Mouse (Mus musculus) liver, adult 2 months (tissue): ENCODE results near the gene Tcn2. TPM values are rescaled to one million over a fixed set of nuclear protein-coding genes. Genes with fewer than 3 reads are reported as not detected.

Source experiments
- DNase-seq: peaks from one replicate; pipeline ENCODE4 v3.0.0-alpha.2; 2011; ENCODE audit warnings: low read depth, low spot score; ENCODE audit errors: extremely low read depth
- H3K27ac ChIP-seq: fragments of 200-500 bp; replicated peaks from 2 replicates; pipeline ENCODE4 v1.5.1; 2012; ENCODE audit warnings: low read depth, mild to moderate bottlenecking, control low read depth, inconsistent platforms, low read length; ENCODE audit not compliant: insufficient read depth
- H3K27me3 ChIP-seq: fragments of 200-500 bp; 2 replicates; pipeline ENCODE4 v1.6.1; 2012; ENCODE audit warnings: mild to moderate bottlenecking, moderate library complexity, low read length, inconsistent platforms; ENCODE audit not compliant: control insufficient read depth, insufficient read depth
- H3K36me3 ChIP-seq: fragments of 200-500 bp; 2 replicates; pipeline ENCODE4 v1.6.1; 2012; ENCODE audit warnings: low read length, inconsistent platforms; ENCODE audit not compliant: control insufficient read depth, insufficient read depth
- H3K4me1 ChIP-seq: fragments of 200-500 bp; 2 replicates; pipeline ENCODE4 v1.6.1; 2011; ENCODE audit warnings: low read length; ENCODE audit not compliant: control insufficient read depth, insufficient read depth
- H3K4me3 ChIP-seq: fragments of 200-500 bp; 2 replicates; pipeline ENCODE4 v1.5.1; 2011; ENCODE audit warnings: low read depth, mild to moderate bottlenecking, control low read depth, low read length, moderate library complexity; ENCODE audit not compliant: insufficient read depth
- H3K79me2 ChIP-seq: fragments of 200-500 bp; 2 replicates; pipeline ENCODE4 v1.6.1; 2012; ENCODE audit warnings: inconsistent platforms, mild to moderate bottlenecking, low read length, moderate library complexity; ENCODE audit not compliant: control insufficient read depth, insufficient read depth
- H3K9ac ChIP-seq: fragments of 200-500 bp; 2 replicates; pipeline ENCODE4 v1.6.1; 2012; ENCODE audit warnings: low read depth, mild to moderate bottlenecking, control low read depth, inconsistent platforms, low read length
- CTCF ChIP-seq: fragments of 200-500 bp; IDR thresholded peaks from 2 replicates; pipeline ENCODE4 v1.5.1; 2011; ENCODE audit warnings: low read depth, low read length, control low read depth
- POLR2A ChIP-seq: fragments of 200-500 bp; IDR thresholded peaks from 2 replicates; pipeline ENCODE4 v1.6.1; 2011; ENCODE audit warnings: low read length, control low read depth; ENCODE audit not compliant: insufficient read depth; ENCODE audit errors: extremely low read depth
- WGBS: fragments of 180-500 bp; shearing (Covaris S2); methylation state at CpG from one replicate; pipeline ENCODE4 v1.1.7; 2018; 5-methylcytosine and 5-hydroxymethylcytosine counted together
- polyA plus RNA-seq: library from polyadenylated mRNA; depleted of rRNA; stranded (reverse); fragments of >200 nt; gene quantifications from 2 replicates; pipeline ENCODE4 v1.2.3, GENCODE M21; 2012
- total RNA-seq: library from RNA; depleted of rRNA; stranded (reverse); fragments of >200 nt; gene quantifications from 2 replicates; pipeline ENCODE4 v1.2.3, GENCODE M21; 2014

Gene Tcn2
- total and polyA plus RNA-seq, 2 experiments = 101 to 211 TPM

DNA sequence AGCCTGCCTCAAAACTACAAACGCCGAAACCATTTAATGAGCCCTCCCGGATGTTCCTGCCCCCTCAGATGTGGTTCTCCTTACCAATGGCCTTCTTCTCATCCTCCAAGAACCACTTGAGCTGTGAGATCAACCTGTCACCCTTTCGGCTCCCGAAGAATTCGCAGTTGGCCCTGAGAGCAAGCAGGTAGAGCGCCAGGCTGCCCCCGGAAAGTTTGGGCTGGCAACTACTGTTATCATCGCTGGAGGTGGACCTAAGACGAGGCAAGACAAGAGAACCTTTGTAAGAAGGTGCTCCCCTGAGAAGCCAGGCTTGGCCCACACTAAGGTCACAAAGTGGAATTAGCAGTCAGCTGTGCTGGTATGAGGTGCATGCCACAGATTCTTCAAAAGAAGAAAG, 6.0 kb downstream of the Tcn2 start:
- DNase-seq = no peak
- no peak overlapping the region for H3K9ac ChIP-seq
- H3K36me3 ChIP-seq = peaks cover 21% of the 10 kb centered on the region
- no peaks in the 10 kb centered on the region for H3K27me3 ChIP-seq
- 95% methylated on average over 10 of the region's 10 CpGs for WGBS
- no peaks in the 10 kb centered on the region for H3K79me2 ChIP-seq
- no peak overlapping the region for H3K27ac ChIP-seq
- TF ChIP-seq POLR2A = no peak
- no peak for TF ChIP-seq CTCF
- no peaks in the 10 kb centered on the region; the same call in 1 of the 2 replicates for H3K4me1 ChIP-seq
- H3K4me3 ChIP-seq = no peak overlapping the region

DNA sequence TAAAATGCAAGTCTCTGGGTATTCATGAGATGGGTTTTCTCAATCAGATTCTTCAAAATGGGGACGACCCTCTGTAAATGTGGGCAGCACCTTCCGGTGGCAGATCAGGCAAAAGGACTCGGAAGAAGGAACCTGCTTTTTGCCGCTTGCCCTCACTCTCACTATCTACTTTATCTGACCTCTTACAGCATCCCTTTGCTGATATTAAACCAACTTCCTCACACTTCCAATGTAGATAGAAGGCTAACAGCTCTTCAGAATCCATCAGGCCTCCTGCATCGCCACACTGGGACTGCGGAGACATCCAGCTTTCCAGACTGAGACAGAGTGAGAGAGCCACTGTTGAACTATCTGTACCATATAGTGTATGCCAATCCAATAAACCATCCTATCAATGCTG, 9.2 kb downstream of the Tcn2 start:
- H3K4me3 ChIP-seq = no peak overlapping the region
- no peak overlapping the region for H3K27ac ChIP-seq
- H3K27me3 ChIP-seq = no peaks in the 10 kb centered on the region
- H3K4me1 ChIP-seq = no peaks in the 10 kb centered on the region
- WGBS = 97% methylated on average over 6 of the region's 6 CpGs
- H3K79me2 ChIP-seq = no peaks in the 10 kb centered on the region
- no peak for DNase-seq
- H3K36me3 ChIP-seq = peaks cover 24% of the 10 kb centered on the region
- TF ChIP-seq CTCF (no peak), POLR2A (no peak)
- H3K9ac ChIP-seq = no peak overlapping the region

DNA sequence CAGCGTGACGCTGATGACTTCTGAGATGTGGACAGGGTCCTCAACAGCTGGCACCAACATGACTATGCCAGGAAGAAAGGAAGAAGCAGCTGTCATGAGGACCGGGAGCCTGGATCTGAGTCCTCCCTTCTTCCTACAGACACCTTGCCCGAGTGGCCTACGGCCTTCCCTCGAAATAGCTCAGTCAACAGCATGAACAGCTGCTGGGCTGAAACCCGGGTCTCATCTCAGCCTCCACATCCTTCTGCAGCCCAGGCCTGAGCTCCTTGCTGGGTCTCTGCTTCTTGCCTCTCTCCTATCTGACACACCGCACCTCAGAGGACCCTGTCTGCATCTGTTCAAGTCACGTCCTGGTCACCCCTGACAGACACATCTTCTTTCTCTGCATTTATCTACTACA, 9.8 kb downstream of the Tcn2 start:
- Histone ChIP-seq H3K36me3 (peaks cover 24% of the 10 kb centered on the region), H3K4me1 (no peaks in the 10 kb centered on the region), H3K9ac (no peak overlapping the region), H3K27ac (no peak overlapping the region), H3K4me3 (no peak overlapping the region), H3K27me3 (no peaks in the 10 kb centered on the region), H3K79me2 (no peaks in the 10 kb centered on the region)
- no peak for DNase-seq
- TF ChIP-seq POLR2A (no peak), CTCF (no peak)
- 96% methylated on average over 9 of the region's 9 CpGs for WGBS

GRCm38 (mm10) chr11:3921281-3921850, 10.6 kb downstream of the Tcn2 start:
- peaks cover 18% of the 10 kb centered on the region for H3K36me3 ChIP-seq
- WGBS = 76% methylated on average over 8 of the region's 8 CpGs
- H3K4me1 ChIP-seq = no peaks in the 10 kb centered on the region
- no peak for TF ChIP-seq POLR2A
- TF ChIP-seq CTCF = peak; percentile 81
- no peak overlapping the region for H3K9ac ChIP-seq
- no peaks in the 10 kb centered on the region for H3K79me2 ChIP-seq
- no peak overlapping the region for H3K4me3 ChIP-seq
- H3K27me3 ChIP-seq = no peaks in the 10 kb centered on the region
- no peak overlapping the region for H3K27ac ChIP-seq
- peak; percentile 20 for DNase-seq

GRCm38 (mm10) chr11:3920476-3920875, 11.5 kb downstream of the Tcn2 start:
- Histone ChIP-seq H3K36me3 (peaks cover 12% of the 10 kb centered on the region), H3K27ac (no peak overlapping the region), H3K9ac (no peak overlapping the region), H3K4me1 (no peaks in the 10 kb centered on the region), H3K79me2 (no peaks in the 10 kb centered on the region), H3K27me3 (no peaks in the 10 kb centered on the region), H3K4me3 (no peak overlapping the region)
- 93% methylated on average over 7 of the region's 7 CpGs for WGBS
- no peak for TF ChIP-seq POLR2A
- TF ChIP-seq CTCF = no peak
- no peak for DNase-seq

GRCm38 (mm10) chr11:3918738-3919137, 13.2 kb downstream of the Tcn2 start:
- no peaks in the 10 kb centered on the region for H3K27me3 ChIP-seq
- no peak overlapping the region for H3K9ac ChIP-seq
- no peaks in the 10 kb centered on the region for H3K79me2 ChIP-seq
- H3K27ac ChIP-seq = no peak overlapping the region
- no peak overlapping the region for H3K4me3 ChIP-seq
- DNase-seq = no peak
- peaks cover 3% of the 10 kb centered on the region; the same call in 1 of the 2 replicates for H3K36me3 ChIP-seq
- TF ChIP-seq POLR2A (no peak), CTCF (peak; percentile 51; the same call in 1 of the 2 replicates)
- WGBS = 75% methylated on average over 1 of the region's 1 CpGs
- no peaks in the 10 kb centered on the region for H3K4me1 ChIP-seq
